Comparison of ENCODE assay signal across 13 mouse cellular contexts in genomic region chr1:132727548-132727947, GRCm38 (mm10). TPM values are rescaled to one million over a fixed set of nuclear protein-coding genes. Genes with fewer than 3 reads are reported as not detected.
DNase-seq lines count a peak whose midpoint lies in the region; ATAC-seq and TF ChIP-seq lines count a peak whose summit lies in the region.
"Had no signal": no experiment of that assay in that cellular context is flagged by ENCODE, and none has a peak within 500 bp of the region (broad histone marks: within the 10 kb centered on the region; RNA-seq: fewer than 3 reads in every experiment).

No protein-coding gene starts in this region.

- no peak overlapping the region for H3K27ac ChIP-seq in midbrain, postnatal 0 days (ENCODE audit: low read depth, low read length)
- no peak overlapping the region for H3K27ac ChIP-seq in midbrain, embryonic 11.5 days (ENCODE audit: low read depth, low read length)
- H3K27ac ChIP-seq in kidney, embryonic 14.5 days (ENCODE audit: low read depth, low read length) = no peak overlapping the region
- H3K27ac ChIP-seq: stomach, embryonic 15.5 days had no signal

- no peaks in the 10 kb centered on the region for H3K9me3 ChIP-seq in midbrain, postnatal 0 days (ENCODE audit: low read length)
- no peaks in the 10 kb centered on the region for H3K9me3 ChIP-seq in midbrain, embryonic 11.5 days (ENCODE audit: control insufficient read depth, low read length)
- H3K9me3 ChIP-seq in kidney, embryonic 14.5 days (ENCODE audit: control insufficient read depth, low read length) = no peaks in the 10 kb centered on the region
- H3K9me3 ChIP-seq: stomach, embryonic 15.5 days had no signal

- DNase-seq in cerebellum, adult 18-20 months = peak; percentile 56 to 65
- DNase-seq in cerebellum, adult 8-10 months = no peak
- DNase-seq in midbrain, postnatal 0 days (ENCODE audit: low spot score) = peak; percentile 49
- no peak for DNase-seq in midbrain, embryonic 11.5 days (ENCODE audit: low spot score, missing footprints)
- DNase-seq in layer of hippocampus, adult 9-11 months = peak; percentile 92
- no peak for DNase-seq in ovary, postnatal 10 days (ENCODE audit: low spot score)
- DNase-seq in lung, postnatal 14 days = no peak
- DNase-seq: lung, postnatal 36 days had no signal

- peaks cover 3% of the 10 kb centered on the region; the same call in 1 of the 2 replicates for H3K4me1 ChIP-seq in midbrain, postnatal 0 days (ENCODE audit: insufficient read depth, low read length)
- peaks cover 4% of the 10 kb centered on the region for H3K4me1 ChIP-seq in midbrain, embryonic 11.5 days (ENCODE audit: control insufficient read depth, insufficient read depth, low read length)
- H3K4me1 ChIP-seq in kidney, embryonic 14.5 days (ENCODE audit: control insufficient read depth, insufficient read depth, low read length) = no peaks in the 10 kb centered on the region
- H3K4me1 ChIP-seq: stomach, embryonic 15.5 days had no signal

- H3K4me3 ChIP-seq in midbrain, postnatal 0 days (ENCODE audit: low read depth, low read length) = no peak overlapping the region
- no peak overlapping the region for H3K4me3 ChIP-seq in midbrain, embryonic 11.5 days (ENCODE audit: low read depth, low read length)
- no peak overlapping the region for H3K4me3 ChIP-seq in kidney, embryonic 14.5 days (ENCODE audit: low read length)
- H3K4me3 ChIP-seq: erythroblast, embryonic 14.5 days; stomach, embryonic 15.5 days had no signal

- no peak overlapping the region for H3K9ac ChIP-seq in midbrain, postnatal 0 days (replicated peaks; ENCODE audit: low read length, poor library complexity, severe bottlenecking)
- no peak overlapping the region for H3K9ac ChIP-seq in midbrain, embryonic 11.5 days (ENCODE audit: low read length)
- H3K9ac ChIP-seq in kidney, embryonic 14.5 days (ENCODE audit: low read depth, low read length) = no peak overlapping the region
- H3K9ac ChIP-seq: stomach, embryonic 15.5 days had no signal

- no peaks in the 10 kb centered on the region for H3K27me3 ChIP-seq in midbrain, postnatal 0 days (ENCODE audit: insufficient read depth, low read length)
- no peaks in the 10 kb centered on the region; the same call in 1 of the 2 replicates for H3K27me3 ChIP-seq in midbrain, embryonic 11.5 days (ENCODE audit: control insufficient read depth, insufficient read depth, low read length)
- no peaks in the 10 kb centered on the region for H3K27me3 ChIP-seq in kidney, embryonic 14.5 days (ENCODE audit: control insufficient read depth, insufficient read depth, low read length)
- H3K27me3 ChIP-seq: stomach, embryonic 15.5 days had no signal

- ATAC-seq in midbrain, postnatal 0 days (ENCODE audit: low FRiP score) = peak; percentile 38; the same call in 1 of the 2 replicates
- no peak for ATAC-seq in midbrain, embryonic 11.5 days (ENCODE audit: low FRiP score)
- no peak for ATAC-seq in kidney, embryonic 14.5 days (ENCODE audit: low FRiP score, low TSS enrichment)
- ATAC-seq: intestine, embryonic 16.5 days had no signal

- 27% methylated on average over 2 of the region's 2 CpGs for WGBS in midbrain, postnatal 0 days
- 55% methylated on average over 2 of the region's 2 CpGs for WGBS in midbrain, embryonic 11.5 days
- WGBS in kidney, embryonic 14.5 days = 59% methylated on average over 2 of the region's 2 CpGs

- H3K4me2 ChIP-seq in midbrain, postnatal 0 days (ENCODE audit: low read depth, low read length, poor library complexity, severe bottlenecking) = no peak overlapping the region
- no peak overlapping the region for H3K4me2 ChIP-seq in midbrain, embryonic 11.5 days
- no peak overlapping the region for H3K4me2 ChIP-seq in kidney, embryonic 14.5 days (replicated peaks; ENCODE audit: low read depth, low read length)
- H3K4me2 ChIP-seq: stomach, embryonic 15.5 days had no signal

- no peak for TF ChIP-seq CTCF in midbrain, postnatal 0 days (IDR thresholded peaks at IDR 0.05)

- H3K36me3 ChIP-seq in midbrain, postnatal 0 days (ENCODE audit: insufficient read depth, low read length) = no peaks in the 10 kb centered on the region
- H3K36me3 ChIP-seq in midbrain, embryonic 11.5 days (ENCODE audit: control insufficient read depth, insufficient read depth, low read length) = no peaks in the 10 kb centered on the region
- H3K36me3 ChIP-seq in kidney, embryonic 14.5 days (ENCODE audit: control insufficient read depth, insufficient read depth, low read length) = no peaks in the 10 kb centered on the region
- H3K36me3 ChIP-seq: stomach, embryonic 15.5 days had no signal

RNA-seq across cellular contexts. Expression of gene Nfasc, which starts 14.0 kb away (rescaled TPM):
- total RNA-seq in midbrain, postnatal 0 days (2014; rRNA removed) = 59.2 and 66.7 TPM in 2 replicates
- 28.6 and 32.7 TPM in 2 replicates for polyA plus RNA-seq in midbrain, postnatal 0 days (2015; fragmentation: Nextera tagmentation; extraction: Ambion mirVana)
- polyA plus RNA-seq in midbrain, embryonic 11.5 days (2014; fragmentation: Nextera tagmentation; extraction: Ambion mirVana) = 16.4 and 19.2 TPM in 2 replicates
- 0.43 and 0.76 TPM in 2 replicates for polyA plus RNA-seq in kidney, embryonic 14.5 days (2014; fragmentation: Nextera tagmentation; extraction: Ambion mirVana)
- total RNA-seq: MEL had no signal
- polyA plus RNA-seq: erythroblast, embryonic 14.5 days had no signal

Comparison
In these comparisons a context has a peak if more than half of its experiments do, and no peak if none do; other contexts are left out.
1. DNase-seq: peak in cerebellum, adult 18-20 months (2 of 2), midbrain, postnatal 0 days (single experiment) and layer of hippocampus, adult 9-11 months (single experiment); none in cerebellum, adult 8-10 months (single experiment), midbrain, embryonic 11.5 days (single experiment), ovary, postnatal 10 days (single experiment) and lung, postnatal 14 days (single experiment).